Mouse (Mus musculus): Measurements from ENCODE around the gene Cdh4. TPM values are rescaled to one million over a fixed set of nuclear protein-coding genes. Genes with fewer than 3 reads are reported as not detected.

Gene Cdh4
- total RNA-seq, 2 experiments from 2014 or later = 20.7 to 20.9 TPM

DNA sequence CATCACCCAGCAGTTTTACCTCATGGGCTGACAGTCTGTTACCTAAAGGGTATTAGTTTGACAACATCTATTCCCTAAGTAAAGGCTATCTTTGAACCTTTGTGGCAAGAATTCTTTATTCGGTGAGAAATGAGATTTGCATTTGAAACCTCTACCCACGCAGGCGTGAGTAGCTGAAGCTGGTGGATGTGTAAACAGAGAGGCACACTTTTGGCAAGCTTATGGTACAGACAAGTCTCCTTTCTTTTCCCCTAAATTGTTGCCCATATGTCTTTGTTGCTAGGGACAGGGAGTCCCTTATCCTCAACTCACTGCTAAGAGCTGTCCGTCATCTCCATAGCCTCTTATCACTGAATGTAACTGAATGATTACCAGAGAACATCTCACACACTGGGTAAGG lies 21.3 kb downstream of the Cdh4 start:
- no peak for DNase-seq (ENCODE audit: low spot score in 2 of 2)

- no peak for DNase-seq (ENCODE audit: low spot score in 2 of 2)
Observed at GRCm38 (mm10) chr2:179467839-179468445, 25.7 kb downstream of the Cdh4 start.

DNA sequence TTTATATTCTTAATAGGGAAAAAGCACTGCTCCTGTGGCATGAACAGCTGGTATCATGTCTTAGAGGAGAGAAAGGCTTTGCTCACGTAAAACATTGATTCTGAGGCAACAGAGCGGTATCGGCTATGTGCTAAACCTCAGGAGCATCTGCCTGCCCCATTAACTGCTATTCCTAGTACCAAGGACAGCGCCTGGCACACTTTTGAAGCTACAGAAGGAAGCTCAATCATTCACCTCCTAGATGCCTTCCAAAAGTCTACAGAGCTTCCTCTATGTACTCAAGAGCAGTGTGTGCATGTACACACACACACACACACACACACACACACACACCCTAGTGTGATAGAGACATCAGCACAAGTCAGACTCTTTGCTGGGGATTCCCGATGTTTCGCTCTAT lies 34.4 kb downstream of the Cdh4 start:
- DNase-seq (ENCODE audit: low spot score in 2 of 2) = no peak

GRCm38 (mm10) chr2:179480800-179481200 lies 38.6 kb downstream of the Cdh4 start:
- no peak for DNase-seq (ENCODE audit: low spot score in 2 of 2)

DNA sequence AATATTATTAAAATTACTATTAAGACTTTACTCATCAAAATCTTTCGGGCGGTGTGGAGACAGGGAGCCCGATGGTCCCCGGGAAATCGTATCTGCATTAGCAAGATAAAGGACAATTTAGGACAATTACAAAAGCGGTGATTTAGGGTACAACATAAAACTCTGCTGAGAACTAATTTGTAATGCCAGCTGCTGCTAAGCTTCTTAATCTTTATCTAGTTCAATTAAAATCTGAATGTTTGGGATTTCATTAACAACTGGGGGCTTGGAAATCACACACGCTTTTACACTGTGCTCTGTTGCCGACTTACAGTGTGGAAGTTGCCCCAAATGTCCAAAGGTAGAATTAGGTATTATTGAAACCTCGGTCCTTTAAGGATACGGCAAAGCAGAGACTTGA lies 39.1 kb downstream of the Cdh4 start:
- no peak for DNase-seq (ENCODE audit: low spot score in 2 of 2)

DNA sequence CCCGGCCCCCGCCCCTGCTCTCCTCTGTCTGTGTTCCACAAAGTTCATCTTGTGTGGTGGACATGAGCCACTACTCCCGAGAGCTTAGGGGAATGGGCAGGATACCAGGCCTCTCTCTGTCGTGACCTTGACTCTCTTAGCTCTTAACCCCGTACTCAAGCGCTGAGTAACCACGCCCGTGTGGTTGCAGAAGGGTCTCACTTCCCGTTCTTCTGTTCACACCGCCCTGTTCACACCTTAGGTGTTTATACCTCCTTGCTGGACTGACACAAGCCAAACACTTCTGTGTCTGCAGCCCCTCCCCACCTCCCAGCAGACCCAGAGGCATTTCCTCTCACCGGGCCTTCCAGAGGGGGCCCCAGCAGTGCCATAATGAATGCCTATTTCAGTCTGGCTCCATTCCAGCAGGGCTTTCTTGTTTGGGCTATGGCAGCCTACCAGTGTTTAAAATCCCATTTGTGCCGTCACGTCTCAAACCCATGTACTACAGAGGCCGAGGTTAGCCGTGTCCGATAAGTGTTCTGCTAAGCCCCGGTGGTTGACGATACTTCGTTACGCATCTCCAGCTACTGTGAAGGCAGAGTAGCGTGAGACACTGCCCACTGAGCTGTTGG lies 46.4 kb downstream of the Cdh4 start:
- no peak for DNase-seq (ENCODE audit: low spot score in 2 of 2)

DNA sequence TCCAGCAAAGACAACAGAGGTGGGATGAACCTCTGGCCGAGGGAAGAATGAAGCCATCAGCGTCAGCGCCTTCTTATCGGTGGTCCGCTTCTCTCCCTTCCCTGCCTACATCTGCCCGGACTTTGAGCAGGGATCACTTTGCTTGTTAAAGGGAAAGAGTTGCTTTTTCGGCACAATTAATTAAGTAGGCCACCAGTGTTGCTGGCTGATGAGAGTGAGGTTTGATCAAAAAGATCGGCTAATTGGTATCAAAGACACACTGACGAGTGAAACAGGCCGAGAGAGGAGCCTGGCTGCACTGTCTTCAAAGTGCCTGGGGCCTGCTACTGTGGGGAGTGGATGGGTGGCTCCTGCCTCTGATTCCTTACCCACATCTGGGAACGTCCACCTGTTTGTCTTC lies 49.7 kb downstream of the Cdh4 start:
- no peak for DNase-seq (ENCODE audit: low spot score in 2 of 2)

- no peak for DNase-seq (ENCODE audit: low spot score in 2 of 2)
Observed at GRCm38 (mm10) chr2:179494276-179494675, 52.0 kb downstream of the Cdh4 start.

DNA sequence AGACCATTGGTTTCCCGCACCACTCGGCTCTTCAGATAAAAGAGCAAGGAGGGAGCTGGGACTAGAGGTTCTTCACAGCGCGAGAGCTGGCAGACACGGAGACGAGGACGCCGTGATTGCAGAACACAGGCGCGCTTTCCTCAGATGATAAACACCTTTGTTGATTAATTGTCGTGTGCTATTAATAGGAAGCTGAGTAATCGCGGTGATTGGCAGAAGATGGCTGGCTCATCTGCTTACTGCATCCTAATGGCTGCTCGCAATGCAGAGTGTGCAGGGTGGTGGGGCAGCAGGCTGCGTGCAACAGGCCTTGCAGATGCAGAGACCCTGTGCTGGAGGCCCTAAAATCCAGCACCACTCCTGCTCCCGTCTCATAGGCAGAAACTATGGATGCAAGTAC lies 68.2 kb downstream of the Cdh4 start:
- DNase-seq (ENCODE audit: low spot score in 2 of 2) = no peak

- DNase-seq (ENCODE audit: low spot score in 2 of 2) = no peak
Observed at GRCm38 (mm10) chr2:179516559-179516958, 74.3 kb downstream of the Cdh4 start.

DNA sequence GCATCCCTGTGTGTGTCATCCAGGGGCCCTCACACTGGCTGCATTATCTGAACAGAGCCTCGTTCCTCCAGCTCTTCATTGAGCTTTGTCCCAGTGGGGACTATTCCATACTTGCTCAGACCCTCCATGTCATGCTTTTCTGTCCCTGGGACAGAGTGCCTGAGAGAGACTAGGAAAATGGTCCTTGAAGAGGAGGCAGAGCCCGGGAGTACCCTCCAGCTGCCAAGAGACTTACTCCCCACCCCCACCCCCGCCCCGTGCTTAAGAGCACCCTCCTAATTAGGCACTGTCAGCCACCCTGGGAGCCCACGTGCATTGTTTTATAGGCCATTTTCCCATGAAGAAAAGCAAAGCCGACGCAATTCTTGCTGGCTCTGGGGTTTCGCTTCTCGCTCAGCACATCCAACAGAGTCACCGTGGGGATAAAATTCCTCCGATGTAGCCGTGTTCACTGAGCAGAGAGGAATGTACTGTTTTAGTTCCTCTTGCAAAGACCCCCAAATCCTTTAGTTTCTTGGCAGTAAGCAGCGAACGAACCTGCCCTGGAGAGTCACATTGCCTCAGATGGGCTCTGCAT lies 76.3 kb downstream of the Cdh4 start:
- DNase-seq (ENCODE audit: low spot score in 2 of 2) = no peak

DNA sequence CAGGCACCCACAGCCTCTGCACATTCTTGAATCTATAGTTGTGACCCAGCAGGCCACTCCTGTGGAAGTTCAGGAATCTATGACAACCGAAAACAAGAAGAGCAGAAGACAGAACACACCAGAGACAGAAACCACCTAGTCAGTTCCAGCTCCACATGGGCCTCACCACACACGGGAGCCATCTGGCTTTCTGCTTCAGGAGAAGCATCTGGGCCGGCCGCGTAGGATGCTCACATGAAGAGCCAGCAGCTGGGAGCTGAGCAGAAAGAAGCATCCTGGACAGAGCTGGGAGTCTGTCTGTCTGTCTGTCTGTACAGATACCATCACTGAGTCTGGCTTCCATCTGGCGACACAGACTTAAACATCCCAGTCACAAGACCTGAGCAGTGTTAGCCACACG lies 76.9 kb downstream of the Cdh4 start:
- DNase-seq (ENCODE audit: low spot score in 2 of 2) = peak; percentile 21 to 37

- DNase-seq (ENCODE audit: low spot score in 2 of 2) = no peak
Observed at GRCm38 (mm10) chr2:179519931-179520330, 77.7 kb downstream of the Cdh4 start.

DNA sequence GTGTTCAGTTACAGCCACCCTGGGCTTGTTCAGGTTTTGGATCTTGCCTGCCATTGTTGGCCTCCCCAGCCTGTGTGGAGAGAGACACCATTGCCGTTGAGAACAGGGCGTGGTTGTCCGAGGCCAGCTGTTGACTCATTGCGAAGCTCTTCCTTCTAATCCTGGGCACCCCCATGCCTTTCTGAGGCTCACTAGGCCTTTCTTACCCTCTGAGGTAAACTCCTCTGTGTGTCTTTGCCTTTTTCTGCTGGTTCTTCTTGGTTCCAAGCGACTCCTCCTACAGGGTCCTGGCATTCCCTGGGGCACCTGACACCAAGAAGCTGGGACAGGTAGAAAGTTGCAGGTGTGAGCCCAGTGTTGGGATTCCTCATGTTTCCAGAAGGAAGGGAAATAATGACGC lies 78.7 kb downstream of the Cdh4 start:
- no peak for DNase-seq (ENCODE audit: low spot score in 2 of 2)

GRCm38 (mm10) chr2:179521444-179521843 lies 79.2 kb downstream of the Cdh4 start:
- no peak for DNase-seq (ENCODE audit: low spot score in 2 of 2)

DNA sequence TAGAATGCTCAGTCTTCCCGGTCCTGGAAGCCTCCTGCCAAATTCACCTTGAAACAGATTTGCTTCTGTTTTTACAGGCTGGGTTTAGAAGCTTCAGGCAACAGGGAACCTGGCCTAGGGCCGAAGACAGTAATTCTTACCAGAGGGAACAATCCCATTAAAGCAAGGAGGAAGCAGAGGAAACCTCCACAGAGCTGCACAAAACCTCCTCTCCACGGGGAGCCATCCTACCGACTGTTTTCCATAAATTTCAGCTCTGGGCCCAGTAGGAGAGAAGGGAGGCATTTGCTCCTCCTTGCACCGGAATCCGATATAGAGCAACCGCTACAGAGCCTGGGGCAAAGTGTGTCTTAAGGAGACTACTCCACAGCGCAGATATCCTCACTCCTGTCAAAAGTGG lies 79.9 kb downstream of the Cdh4 start:
- no peak for DNase-seq (ENCODE audit: low spot score in 2 of 2)

DNA sequence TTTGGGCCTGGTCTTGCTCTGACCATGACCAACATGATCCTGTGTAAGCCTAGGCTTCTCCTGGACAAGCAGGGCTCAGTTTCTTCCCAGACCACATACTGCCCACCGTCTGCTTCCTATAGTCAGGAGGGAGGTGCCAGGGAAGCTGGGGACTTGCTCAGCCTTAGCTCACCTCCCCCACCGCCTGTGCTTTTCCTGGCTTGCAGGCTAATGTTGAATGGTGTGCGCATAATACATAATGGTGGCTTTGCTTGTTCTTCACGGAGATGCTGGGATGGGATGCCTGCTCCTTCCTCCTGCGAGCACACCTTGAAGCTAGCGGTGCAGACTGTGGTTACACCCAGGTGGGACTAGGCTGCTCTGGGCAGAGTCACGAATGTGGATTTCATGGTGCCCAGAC lies 84.7 kb downstream of the Cdh4 start:
- DNase-seq (ENCODE audit: low spot score in 2 of 2) = no peak

DNA sequence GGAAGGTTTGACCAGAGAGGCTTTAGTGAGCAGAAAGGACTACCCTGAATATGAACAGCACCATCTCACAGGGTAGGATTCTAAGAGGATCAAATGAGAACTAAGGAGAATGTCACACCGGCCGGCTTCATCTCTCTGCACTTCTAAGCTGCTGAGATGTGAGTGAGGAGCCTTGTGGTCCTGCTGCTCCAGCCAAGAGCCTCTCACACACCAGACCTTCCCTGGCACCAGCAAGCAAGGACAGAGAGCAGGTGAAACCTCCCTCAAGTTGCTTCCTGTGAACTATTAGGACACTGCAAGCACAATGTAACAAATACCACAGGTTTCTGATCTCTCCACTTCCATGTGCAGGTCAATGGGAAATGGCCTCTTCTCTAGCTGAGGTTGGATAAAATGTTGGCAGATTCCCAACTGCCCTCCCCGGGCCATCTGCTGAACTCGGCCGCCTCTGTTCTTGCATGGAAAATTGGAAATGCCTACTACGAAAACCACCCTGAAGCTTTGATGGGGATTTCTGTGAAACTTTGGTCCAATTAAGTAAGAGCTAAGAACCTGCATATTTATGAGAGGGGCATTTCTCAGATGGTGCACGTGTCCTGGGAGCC lies 88.3 kb downstream of the Cdh4 start:
- no peak for DNase-seq (ENCODE audit: low spot score in 2 of 2)

DNA sequence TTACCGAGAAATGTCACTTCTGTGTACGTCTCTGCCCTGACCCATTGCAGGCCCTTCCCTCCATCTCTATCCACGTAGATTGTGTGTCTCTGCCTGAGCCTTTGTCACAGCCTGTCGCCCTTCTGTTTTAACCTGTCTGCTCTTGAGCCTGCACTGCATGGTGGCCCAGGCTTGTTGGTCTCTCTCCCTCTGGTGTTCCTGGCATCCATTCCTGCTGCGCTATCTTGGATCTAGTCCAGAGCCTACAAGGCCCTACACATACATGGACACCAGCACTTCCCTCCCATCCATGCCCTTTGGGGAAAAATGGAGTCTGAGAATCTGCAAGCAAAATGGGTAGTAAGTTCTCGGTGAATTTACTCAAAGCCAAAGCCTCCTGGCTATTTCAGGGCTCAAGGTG lies 91.0 kb downstream of the Cdh4 start:
- DNase-seq (ENCODE audit: low spot score in 2 of 2) = no peak

GRCm38 (mm10) chr2:179533881-179534280 lies 91.7 kb downstream of the Cdh4 start:
- no peak for DNase-seq (ENCODE audit: low spot score in 2 of 2)

GRCm38 (mm10) chr2:179535204-179535603 lies 93.0 kb downstream of the Cdh4 start:
- no peak for DNase-seq (ENCODE audit: low spot score in 2 of 2)

DNA sequence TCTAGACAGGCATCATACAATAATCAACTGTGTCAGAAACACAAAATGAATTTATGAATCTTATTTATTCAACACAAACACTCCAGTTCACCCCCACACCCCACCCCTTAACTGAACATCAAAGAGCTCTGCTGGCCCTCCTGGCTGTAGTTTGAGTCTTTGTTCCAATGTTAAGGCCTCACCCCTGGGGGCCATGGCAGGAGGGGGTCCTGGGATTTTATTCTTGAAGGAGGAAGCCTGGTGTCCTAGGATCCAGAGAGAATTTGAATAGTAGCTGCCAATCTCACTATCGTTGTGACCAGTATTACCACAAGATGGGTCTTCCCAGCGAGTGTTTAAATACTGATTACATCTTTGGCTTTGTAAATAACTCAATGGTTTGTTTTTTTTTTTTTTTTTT lies 94.5 kb downstream of the Cdh4 start:
- no peak for DNase-seq (ENCODE audit: low spot score in 2 of 2)

DNA sequence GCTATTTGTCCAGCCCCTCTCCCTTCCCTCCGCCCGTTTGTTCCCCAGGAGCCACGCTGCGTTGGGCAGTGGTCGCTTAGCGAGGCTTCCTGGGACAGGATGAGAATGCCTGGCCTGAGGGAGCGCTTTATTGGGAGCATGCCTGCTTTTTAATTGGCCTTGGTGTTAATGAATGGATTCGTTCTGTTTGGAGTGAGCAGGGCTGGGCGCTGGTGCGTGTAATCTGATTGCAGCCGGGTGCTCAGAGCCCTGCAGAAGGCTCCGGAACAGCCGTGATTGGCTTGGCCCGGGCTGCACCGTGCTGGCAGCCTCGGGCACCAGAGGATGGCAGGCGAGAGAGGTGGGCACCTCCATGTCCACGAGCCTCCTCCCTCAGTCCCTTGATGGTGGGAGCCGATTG lies 95.2 kb downstream of the Cdh4 start:
- DNase-seq (ENCODE audit: low spot score in 2 of 2) = peak; percentile 20 to 48
